Comparison of ENCODE assay signal across 22 mouse cellular contexts in genomic region chr19:26843896-26844295, GRCm38 (mm10). TPM values are rescaled to one million over a fixed set of nuclear protein-coding genes. Genes with fewer than 3 reads are reported as not detected.
DNase-seq lines count a peak whose midpoint lies in the region; ATAC-seq and TF ChIP-seq lines count a peak whose summit lies in the region.
"Had no signal": no experiment of that assay in that cellular context is flagged by ENCODE, and none has a peak within 500 bp of the region (broad histone marks: within the 10 kb centered on the region; RNA-seq: fewer than 3 reads in every experiment).

No protein-coding gene starts in this region.

- intact Hi-C loops in left cerebral cortex, postnatal 14 days (cut with DNase I): no loop called here
- intact Hi-C loops in heart, adult 2 months (cut with DNase I): no loop called here

- no peak for ATAC-seq in kidney, embryonic 16.5 days (ENCODE audit: low FRiP score, low TSS enrichment)
- ATAC-seq in forebrain, embryonic 11.5 days (replicated peaks; ENCODE audit: low FRiP score): no peak
- no peak for ATAC-seq in hindbrain, embryonic 12.5 days (ENCODE audit: low FRiP score)
- ATAC-seq in midbrain, embryonic 15.5 days (replicated peaks): no peak

- no peak for TF ChIP-seq POLR2A in heart, adult 2 months (IDR thresholded peaks at IDR 0.05; ENCODE audit: insufficient read depth, low read depth, low read length)

- H3K4me3 ChIP-seq in kidney, embryonic 16.5 days (ENCODE audit: low read length): no peak overlapping the region
- no peak overlapping the region for H3K4me3 ChIP-seq in forebrain, embryonic 11.5 days (ENCODE audit: low read depth, low read length)
- no peak overlapping the region for H3K4me3 ChIP-seq in hindbrain, embryonic 12.5 days
- H3K4me3 ChIP-seq in midbrain, embryonic 15.5 days: no peak overlapping the region
- H3K4me3 ChIP-seq in heart, adult 2 months: no peak overlapping the region
- H3K4me3 ChIP-seq: intestine, embryonic 15.5 days; lung, embryonic 15.5 days; megakaryocyte, embryonic 14.5 days had no signal

- no peaks in the 10 kb centered on the region for H3K79me2 ChIP-seq in heart, adult 2 months (replicated peaks; ENCODE audit: control insufficient read depth, insufficient read depth, low read length)

- no peak for DNase-seq in kidney, postnatal 14 days
- no peak for DNase-seq in forebrain, embryonic 11.5 days (ENCODE audit: low spot score)
- no peak for DNase-seq in left cerebral cortex, postnatal 14 days (ENCODE audit: low spot score in 2 of 2)
- DNase-seq in ovary, postnatal 10 days (ENCODE audit: low spot score): no peak
- DNase-seq in heart, adult 2 months: no peak
- DNase-seq: cerebellum, adult 18-20 months; kidney, postnatal 10 days; right cerebral cortex, postnatal 4 days; thymus, adult 2 months had no signal

- no peak for TF ChIP-seq CTCF in heart, adult 2 months (IDR thresholded peaks at IDR 0.05)

- H3K27me3 ChIP-seq in kidney, embryonic 16.5 days (ENCODE audit: insufficient read depth, low read length): no peaks in the 10 kb centered on the region
- H3K27me3 ChIP-seq in forebrain, embryonic 11.5 days (ENCODE audit: control insufficient read depth, insufficient read depth, low read length): no peaks in the 10 kb centered on the region
- H3K27me3 ChIP-seq in hindbrain, embryonic 12.5 days: no peaks in the 10 kb centered on the region
- H3K27me3 ChIP-seq in midbrain, embryonic 15.5 days (replicated peaks): no peaks in the 10 kb centered on the region
- H3K27me3 ChIP-seq in heart, adult 2 months (ENCODE audit: control insufficient read depth, insufficient read depth, low read length): no peaks in the 10 kb centered on the region
- H3K27me3 ChIP-seq: intestine, embryonic 15.5 days; lung, embryonic 15.5 days; megakaryocyte, embryonic 14.5 days had no signal

- no peaks in the 10 kb centered on the region for H3K36me3 ChIP-seq in kidney, embryonic 16.5 days (ENCODE audit: insufficient read depth, low read length)
- no peaks in the 10 kb centered on the region for H3K36me3 ChIP-seq in forebrain, embryonic 11.5 days (ENCODE audit: control insufficient read depth, insufficient read depth, low read length)
- H3K36me3 ChIP-seq in hindbrain, embryonic 12.5 days: no peaks in the 10 kb centered on the region
- no peaks in the 10 kb centered on the region for H3K36me3 ChIP-seq in midbrain, embryonic 15.5 days (replicated peaks)
- H3K36me3 ChIP-seq in heart, adult 2 months (ENCODE audit: control insufficient read depth, insufficient read depth, low read length): no peaks in the 10 kb centered on the region
- H3K36me3 ChIP-seq: intestine, embryonic 15.5 days; lung, embryonic 15.5 days had no signal

- WGBS in kidney, embryonic 16.5 days: 90% methylated on average over 6 of the region's 6 CpGs
- 89% methylated on average over 6 of the region's 6 CpGs for WGBS in forebrain, embryonic 11.5 days
- 86% methylated on average over 6 of the region's 6 CpGs for WGBS in hindbrain, embryonic 12.5 days
- WGBS in midbrain, embryonic 15.5 days: 78% methylated on average over 6 of the region's 6 CpGs
- 90% methylated on average over 6 of the region's 6 CpGs for WGBS in heart, adult 2 months

- peaks cover 17% of the 10 kb centered on the region for H3K4me1 ChIP-seq in kidney, embryonic 16.5 days (ENCODE audit: insufficient read depth, low read length)
- peaks cover 12% of the 10 kb centered on the region; the same call in 1 of the 2 replicates for H3K4me1 ChIP-seq in forebrain, embryonic 11.5 days (replicated peaks; ENCODE audit: control insufficient read depth, insufficient read depth, low read length)
- H3K4me1 ChIP-seq in hindbrain, embryonic 12.5 days: peaks cover 24% of the 10 kb centered on the region
- H3K4me1 ChIP-seq in midbrain, embryonic 15.5 days: peaks cover 19% of the 10 kb centered on the region
- no peaks in the 10 kb centered on the region for H3K4me1 ChIP-seq in heart, adult 2 months (ENCODE audit: control insufficient read depth, insufficient read depth, low read length)

- H3K27ac ChIP-seq in kidney, embryonic 16.5 days (ENCODE audit: low read length): peak overlapping the region; percentile 98; the same call in 1 of the 2 replicates
- H3K27ac ChIP-seq in forebrain, embryonic 11.5 days (ENCODE audit: low read depth, low read length): peak overlapping the region; percentile 97
- peak overlapping the region; percentile 96 for H3K27ac ChIP-seq in hindbrain, embryonic 12.5 days
- H3K27ac ChIP-seq in midbrain, embryonic 15.5 days: peak overlapping the region; percentile 93
- H3K27ac ChIP-seq in heart, adult 2 months: no peak overlapping the region
- H3K27ac ChIP-seq: intestine, embryonic 15.5 days; lung, embryonic 15.5 days had no signal

- no peak overlapping the region for H3K4me2 ChIP-seq in kidney, embryonic 16.5 days (replicated peaks; ENCODE audit: low read depth, low read length)
- no peak overlapping the region for H3K4me2 ChIP-seq in forebrain, embryonic 11.5 days (ENCODE audit: low read depth, low read length, severe bottlenecking)
- H3K4me2 ChIP-seq in hindbrain, embryonic 12.5 days (replicated peaks): no peak overlapping the region
- no peak overlapping the region for H3K4me2 ChIP-seq in midbrain, embryonic 15.5 days
- H3K4me2 ChIP-seq: liver, embryonic 11.5 days; lung, embryonic 15.5 days had no signal

- no peaks in the 10 kb centered on the region; the same call in 1 of the 2 replicates for H3K9me3 ChIP-seq in kidney, embryonic 16.5 days (ENCODE audit: low read length)
- no peaks in the 10 kb centered on the region for H3K9me3 ChIP-seq in forebrain, embryonic 11.5 days (ENCODE audit: control insufficient read depth, low read length)
- no peaks in the 10 kb centered on the region for H3K9me3 ChIP-seq in hindbrain, embryonic 12.5 days (replicated peaks)
- no peaks in the 10 kb centered on the region for H3K9me3 ChIP-seq in midbrain, embryonic 15.5 days
- H3K9me3 ChIP-seq: intestine, embryonic 15.5 days; lung, embryonic 15.5 days had no signal

- TF ChIP-seq EP300 in heart, adult 2 months (IDR thresholded peaks at IDR 0.05; ENCODE audit: insufficient read depth, low read depth, low read length): no peak

- no peak overlapping the region for H3K9ac ChIP-seq in kidney, embryonic 16.5 days (replicated peaks; ENCODE audit: low read length)
- no peak overlapping the region for H3K9ac ChIP-seq in forebrain, embryonic 11.5 days (ENCODE audit: low read length)
- no peak overlapping the region for H3K9ac ChIP-seq in hindbrain, embryonic 12.5 days
- H3K9ac ChIP-seq in midbrain, embryonic 15.5 days: no peak overlapping the region
- H3K9ac ChIP-seq in heart, adult 2 months (ENCODE audit: low read depth, low read length): no peak overlapping the region
- H3K9ac ChIP-seq: intestine, embryonic 15.5 days; lung, embryonic 15.5 days had no signal

RNA-seq across cellular contexts. Expression of gene Gm815, which starts 41.8 kb away (rescaled TPM):
- 0.23 TPM in 1 of 2 replicates, not detected in the other for polyA plus RNA-seq in kidney, embryonic 16.5 days (2015; fragmentation: Nextera tagmentation; extraction: Ambion mirVana)
- not detected in 2 replicates for polyA plus RNA-seq in forebrain, embryonic 11.5 days (2014; fragmentation: Nextera tagmentation; extraction: Ambion mirVana)
- polyA plus RNA-seq in hindbrain, embryonic 12.5 days (2016; fragmentation: Nextera tagmentation; extraction: Ambion mirVana): not detected in 2 replicates
- not detected in 2 replicates for polyA plus RNA-seq in midbrain, embryonic 15.5 days (2015; fragmentation: Nextera tagmentation; extraction: Ambion mirVana)
- total RNA-seq in left cerebral cortex, postnatal 14 days (2021): not detected
- not detected for total RNA-seq in heart, adult 2 months (2021)
- not detected in 2 replicates for polyA plus RNA-seq in heart, adult 2 months (2012; rRNA removed)
- total RNA-seq: adrenal gland, adult 18-20 months; ES-E14; heart, adult 8-10 months; layer of hippocampus, postnatal 14 days; left cerebral cortex, postnatal 36 days had no signal
- polyA plus RNA-seq: heart, postnatal 0 days; intestine, embryonic 15.5 days; liver, embryonic 11.5 days; lung, embryonic 15.5 days; thymus, adult 2 months had no signal
